Mouse (Mus musculus) lung, embryonic 15.5 days (tissue): ENCODE results near the gene Oas1g. TPM values are rescaled to one million over a fixed set of nuclear protein-coding genes. Genes with fewer than 3 reads are reported as not detected.
"Not testable (repeated sequence)": the region's sequence is repeated elsewhere in the genome, so short reads cannot be mapped to it uniquely, and the experiment has no call there.

Experiments
- ATAC-seq: fragments of 200-750 bp; cut with Nextera tagmentation; 2 replicates; pipeline ENCODE4 v1.8.0; 2017; ENCODE audit warnings: moderate number of reproducible peaks, borderline replicate concordance; ENCODE audit not compliant: low FRiP score, low TSS enrichment; ENCODE audit errors: extremely low read depth
- H3K27ac ChIP-seq: fragments of 300-500 bp; sonication (generic); 2 replicates; pipeline ENCODE4 v1.5.1; 2015; ENCODE audit warnings: moderate library complexity, mild to moderate bottlenecking, inconsistent platforms
- H3K27me3 ChIP-seq: fragments of 300-500 bp; sonication (generic); 2 replicates; pipeline ENCODE4 v1.6.1; 2015; ENCODE audit warnings: inconsistent platforms
- H3K36me3 ChIP-seq: fragments of 300-500 bp; sonication (generic); 2 replicates; pipeline ENCODE4 v1.6.1; 2015; ENCODE audit warnings: inconsistent platforms
- H3K4me1 ChIP-seq: fragments of 300-500 bp; sonication (generic); 2 replicates; pipeline ENCODE4 v1.6.1; 2015; ENCODE audit warnings: inconsistent platforms
- H3K4me2 ChIP-seq: fragments of 300-500 bp; sonication (generic); 2 replicates; pipeline ENCODE4 v1.6.1; 2015; ENCODE audit warnings: inconsistent platforms, mild to moderate bottlenecking, moderate library complexity
- H3K4me3 ChIP-seq: fragments of 300-500 bp; sonication (generic); 2 replicates; pipeline ENCODE4 v1.5.1; 2015; ENCODE audit warnings: mild to moderate bottlenecking, inconsistent platforms
- H3K9ac ChIP-seq: fragments of 300-500 bp; sonication (generic); 2 replicates; pipeline ENCODE4 v1.6.1; 2015; ENCODE audit warnings: inconsistent platforms
- H3K9me3 ChIP-seq: fragments of 300-500 bp; sonication (generic); 2 replicates; pipeline ENCODE4 v1.6.1; 2016; ENCODE audit warnings: inconsistent platforms
- WGBS: fragments of 180-500 bp; shearing (Covaris S2); methylation state at CpG from one replicate; pipeline ENCODE4 v1.1.7; 2015; 5-methylcytosine and 5-hydroxymethylcytosine counted together
- polyA plus RNA-seq: library from polyadenylated mRNA; unstranded; fragments of >200 nt; fragmentation: Nextera tagmentation; extraction: Ambion mirVana; gene quantifications from 2 replicates; pipeline ENCODE4 v1.2.1, GENCODE M21; 2015

Oas1g gene
- polyA plus RNA-seq: 0.66 and 1.0 TPM in 2 replicates

- H3K27me3 ChIP-seq, H3K9ac ChIP-seq, H3K4me1 ChIP-seq, H3K27ac ChIP-seq, H3K4me3 ChIP-seq, ATAC-seq, H3K4me2 ChIP-seq, H3K9me3 ChIP-seq, H3K36me3 ChIP-seq: not testable (repeated sequence)
- 11% methylated on average over 6 of the region's 9 CpGs for WGBS
Observed at GRCm38 (mm10) chr5:120887413-120887812, at the start of gene Oas1g. TSS of gene Oas1g (minus strand) at chr5:120887613.

- H3K4me3 ChIP-seq: no peak overlapping the region
- no peaks in the 10 kb centered on the region for H3K27me3 ChIP-seq
- H3K9me3 ChIP-seq: no peaks in the 10 kb centered on the region
- H3K4me2 ChIP-seq: no peak overlapping the region
- H3K27ac ChIP-seq: no peak overlapping the region
- no peak for ATAC-seq
- no peaks in the 10 kb centered on the region for H3K4me1 ChIP-seq
- 22% methylated on average over 5 of the region's 5 CpGs for WGBS
- H3K9ac ChIP-seq: no peak overlapping the region
- H3K36me3 ChIP-seq: no peaks in the 10 kb centered on the region
Observed at GRCm38 (mm10) chr5:120933966-120934365, 46.6 kb upstream of the Oas1g start.

GRCm38 (mm10) chr5:120927036-120927435 lies 39.6 kb upstream of the Oas1g start:
- no peak for ATAC-seq
- H3K4me2 ChIP-seq: no peak overlapping the region
- no peak overlapping the region for H3K9ac ChIP-seq
- H3K36me3 ChIP-seq: no peaks in the 10 kb centered on the region
- no peaks in the 10 kb centered on the region for H3K4me1 ChIP-seq
- no peaks in the 10 kb centered on the region for H3K27me3 ChIP-seq
- no peak overlapping the region for H3K4me3 ChIP-seq
- H3K27ac ChIP-seq: no peak overlapping the region
- WGBS: 0% methylated on average over 1 of the region's 1 CpGs
- H3K9me3 ChIP-seq: no peaks in the 10 kb centered on the region

GRCm38 (mm10) chr5:120926311-120926710 lies 38.9 kb upstream of the Oas1g start:
- H3K9ac ChIP-seq: not testable (repeated sequence)

GRCm38 (mm10) chr5:120924520-120924919 lies 37.1 kb upstream of the Oas1g start:
- H3K27ac ChIP-seq, H3K9me3 ChIP-seq, ATAC-seq, H3K36me3 ChIP-seq, H3K9ac ChIP-seq, H3K4me1 ChIP-seq, H3K4me2 ChIP-seq, H3K27me3 ChIP-seq, H3K4me3 ChIP-seq: not testable (repeated sequence)
- 69% methylated on average over 4 of the region's 4 CpGs for WGBS

More at GRCm38 (mm10) chr5:120926311-120926710, 38.9 kb upstream of the Oas1g start:
- not testable (repeated sequence) for ATAC-seq, H3K9me3 ChIP-seq, H3K27ac ChIP-seq, H3K4me1 ChIP-seq, H3K27me3 ChIP-seq, H3K4me2 ChIP-seq, H3K36me3 ChIP-seq, H3K4me3 ChIP-seq
- 35% methylated on average over 2 of the region's 2 CpGs for WGBS

- no peak overlapping the region for H3K9ac ChIP-seq
- no peaks in the 10 kb centered on the region for H3K36me3 ChIP-seq
- no peaks in the 10 kb centered on the region for H3K4me1 ChIP-seq
- 47% methylated on average over 4 of the region's 4 CpGs for WGBS
- no peak for ATAC-seq
- H3K27ac ChIP-seq: no peak overlapping the region
- no peak overlapping the region for H3K4me3 ChIP-seq
- H3K4me2 ChIP-seq: no peak overlapping the region
- no peaks in the 10 kb centered on the region for H3K27me3 ChIP-seq
- H3K9me3 ChIP-seq: no peaks in the 10 kb centered on the region
Observed at GRCm38 (mm10) chr5:120923969-120924368, 36.6 kb upstream of the Oas1g start.

GRCm38 (mm10) chr5:120920296-120920695 lies 32.9 kb upstream of the Oas1g start:
- ATAC-seq: no peak
- no peaks in the 10 kb centered on the region for H3K36me3 ChIP-seq
- H3K4me3 ChIP-seq: no peak overlapping the region
- H3K4me2 ChIP-seq: no peak overlapping the region
- WGBS: 72% methylated on average over 3 of the region's 3 CpGs
- H3K27me3 ChIP-seq: no peaks in the 10 kb centered on the region
- H3K27ac ChIP-seq: no peak overlapping the region
- H3K9me3 ChIP-seq: no peaks in the 10 kb centered on the region
- H3K4me1 ChIP-seq: no peaks in the 10 kb centered on the region
- H3K9ac ChIP-seq: no peak overlapping the region

DNA sequence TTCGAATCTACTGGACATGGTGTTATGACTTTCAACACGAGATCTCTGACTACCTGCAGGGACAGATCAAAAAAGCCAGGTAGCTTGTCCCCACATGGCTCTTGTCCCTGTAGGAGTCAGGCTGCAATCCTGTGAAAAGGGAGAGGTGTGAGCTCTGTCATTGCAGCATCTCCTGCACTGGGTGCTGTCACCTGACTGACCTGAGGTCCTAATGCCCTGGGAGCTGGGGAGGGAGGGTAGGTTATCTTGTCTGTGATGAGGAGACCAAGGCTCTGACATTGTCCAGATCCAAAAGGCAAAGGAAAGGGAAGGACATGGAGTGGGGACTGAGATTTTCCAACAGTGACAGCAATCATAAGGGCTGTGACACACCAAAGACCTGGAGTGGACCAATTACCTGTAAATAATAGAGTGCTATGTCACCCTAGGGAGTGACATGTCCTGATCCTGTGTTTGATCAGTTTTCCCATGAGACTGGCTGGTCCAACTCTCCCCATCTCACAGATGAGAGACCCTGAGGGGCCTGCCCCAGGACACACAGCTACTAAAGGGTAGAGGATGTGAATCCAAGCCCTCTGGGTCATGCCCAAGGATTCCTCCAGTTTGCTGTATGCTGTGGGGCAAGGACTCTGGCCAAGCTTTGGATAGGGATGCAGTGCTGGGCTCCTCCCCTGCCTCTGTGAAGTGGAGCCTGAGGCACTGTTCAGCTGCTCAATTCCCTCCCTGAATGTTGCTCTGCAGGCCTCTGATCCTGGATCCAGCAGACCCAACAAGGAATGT lies 31.9 kb upstream of the Oas1g start:
- not testable (repeated sequence) for H3K4me2 ChIP-seq, H3K4me3 ChIP-seq, H3K36me3 ChIP-seq, H3K4me1 ChIP-seq, H3K9me3 ChIP-seq, H3K9ac ChIP-seq, ATAC-seq, H3K27me3 ChIP-seq, H3K27ac ChIP-seq
- 61% methylated on average over 2 of the region's 2 CpGs for WGBS

DNA sequence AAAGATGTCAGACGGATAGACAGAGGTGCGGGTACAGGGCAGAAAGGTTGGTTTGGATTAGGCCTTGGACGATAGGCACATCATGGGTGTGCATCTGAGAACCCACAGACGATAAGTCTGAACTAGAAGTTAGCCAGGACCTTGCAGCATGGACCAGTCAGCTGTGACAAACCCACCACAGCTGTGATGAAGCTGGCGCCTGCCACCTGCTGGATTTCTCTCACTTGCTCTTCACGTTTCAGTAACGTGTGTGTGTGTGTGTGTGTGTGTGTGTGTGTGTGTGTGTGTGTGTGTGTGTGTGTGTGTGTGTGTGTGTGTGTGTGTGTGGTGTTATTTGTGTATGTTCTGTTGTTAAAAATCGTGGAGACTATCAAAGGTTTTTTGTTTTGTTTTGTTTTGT lies 26.8 kb upstream of the Oas1g start, which contains the start of gene Oas1d:
Gene Oas1d (plus strand): TSS at position 333 of the 400 bp plus-strand sequence.
- 34% methylated on average over 8 of the region's 8 CpGs for WGBS
- H3K9ac ChIP-seq, H3K4me2 ChIP-seq: not testable (repeated sequence)

GRCm38 (mm10) chr5:120908196-120908920 lies 20.9 kb upstream of the Oas1g start:
- no peak overlapping the region for H3K4me3 ChIP-seq
- no peak overlapping the region for H3K4me2 ChIP-seq
- H3K9ac ChIP-seq: no peak overlapping the region
- no peaks in the 10 kb centered on the region for H3K4me1 ChIP-seq
- no peaks in the 10 kb centered on the region for H3K36me3 ChIP-seq
- H3K27me3 ChIP-seq: no peaks in the 10 kb centered on the region
- H3K27ac ChIP-seq: no peak overlapping the region
- ATAC-seq: no peak
- WGBS: 45% methylated on average over 7 of the region's 7 CpGs
- no peaks in the 10 kb centered on the region for H3K9me3 ChIP-seq

More for the DNA sequence above, 26.8 kb upstream of the Oas1g start, which contains the start of gene Oas1d:
- not testable (repeated sequence) for H3K4me3 ChIP-seq, H3K27me3 ChIP-seq, H3K36me3 ChIP-seq, H3K9me3 ChIP-seq, ATAC-seq, H3K27ac ChIP-seq, H3K4me1 ChIP-seq

- not testable (repeated sequence) for H3K27ac ChIP-seq, H3K36me3 ChIP-seq, H3K4me1 ChIP-seq, ATAC-seq, H3K9ac ChIP-seq, H3K27me3 ChIP-seq, H3K9me3 ChIP-seq, H3K4me2 ChIP-seq, H3K4me3 ChIP-seq
- 31% methylated on average over 9 of the region's 12 CpGs for WGBS
Observed at GRCm38 (mm10) chr5:120906791-120907733, 19.6 kb upstream of the Oas1g start, which contains the start of gene Oas1a. TSS of gene Oas1a (minus strand) at chr5:120907521.
